Mouse (Mus musculus) heart, embryonic 14.5 days (tissue): ENCODE measurements around the gene Pck2. TPM values are rescaled to one million over a fixed set of nuclear protein-coding genes. Genes with fewer than 3 reads are reported as not detected.

Experiments
- ATAC-seq: fragments of 200-750 bp; cut with Nextera tagmentation; 2 replicates; pipeline ENCODE4 v1.8.0; 2017; ENCODE audit warnings: low read depth, moderate TSS enrichment; ENCODE audit not compliant: insufficient number of reproducible peaks, insufficient read depth, low FRiP score
- H3K27ac ChIP-seq, 2 experiments: fragments of 200-500 bp in 1 of 2; fragments of 300-500 bp in 1 of 2; sonication (generic) in 1 of 2; replicated peaks in 1 of 2; 2 replicates each; pipeline ENCODE4 v1.5.1; 2012 to 2014; ENCODE audit warnings: low read depth in 2 of 2, low read length in 2 of 2, control low read depth in 1 of 2, mild to moderate bottlenecking in 1 of 2, mixed read lengths in 1 of 2; ENCODE audit not compliant: control insufficient read depth in 1 of 2, insufficient read depth in 1 of 2
- H3K27me3 ChIP-seq: fragments of 300-500 bp; sonication (generic); 2 replicates; pipeline ENCODE4 v1.6.1; 2014; ENCODE audit warnings: mild to moderate bottlenecking, low read length, control low read depth; ENCODE audit not compliant: control insufficient read depth, insufficient read depth
- H3K36me3 ChIP-seq: fragments of 300-500 bp; sonication (generic); 2 replicates; pipeline ENCODE4 v1.6.1; 2014; ENCODE audit warnings: mild to moderate bottlenecking, control low read depth, low read length, mixed read lengths; ENCODE audit not compliant: control insufficient read depth, insufficient read depth
- H3K4me1 ChIP-seq, 2 experiments: fragments of 200-500 bp in 1 of 2; fragments of 300-500 bp in 1 of 2; sonication (generic) in 1 of 2; 2 replicates each; pipeline ENCODE4 v1.6.1; 2012 to 2014; ENCODE audit warnings: low read length in 2 of 2, control low read depth in 1 of 2, mixed read lengths in 1 of 2; ENCODE audit not compliant: control insufficient read depth in 2 of 2, insufficient read depth in 2 of 2
- H3K4me2 ChIP-seq: fragments of 300-500 bp; sonication (generic); 2 replicates; pipeline ENCODE4 v1.6.1; 2014; ENCODE audit warnings: mild to moderate bottlenecking, low read length
- H3K4me3 ChIP-seq, 2 experiments: fragments of 200-500 bp in 1 of 2; fragments of 300-500 bp in 1 of 2; sonication (generic) in 1 of 2; 2 replicates each; pipeline ENCODE4 v1.5.1; 2012 to 2014; ENCODE audit warnings: low read length in 2 of 2, mild to moderate bottlenecking in 2 of 2, control low read depth in 1 of 2, low read depth in 1 of 2, moderate library complexity in 1 of 2; ENCODE audit not compliant: control insufficient read depth in 1 of 2, insufficient read depth in 1 of 2
- H3K9ac ChIP-seq: fragments of 300-500 bp; sonication (generic); 2 replicates; pipeline ENCODE4 v1.6.1; 2014; ENCODE audit warnings: mild to moderate bottlenecking, low read length
- H3K9me3 ChIP-seq: fragments of 300-500 bp; sonication (generic); 2 replicates; pipeline ENCODE4 v1.6.1; 2016; ENCODE audit warnings: low read length, control low read depth; ENCODE audit not compliant: control insufficient read depth
- WGBS: fragments of 180-500 bp; shearing (Covaris S2); extraction: QIAGEN DNeasy Blood & Tissue Kit; methylation state at CpG from one replicate; pipeline ENCODE4 v1.1.7; 2014; 5-methylcytosine and 5-hydroxymethylcytosine counted together
- polyA plus RNA-seq: library from polyadenylated mRNA; unstranded; fragments of >200 nt; fragmentation: Nextera tagmentation; extraction: Ambion mirVana; gene quantifications from 2 replicates; pipeline ENCODE4 v1.2.1, GENCODE M21; 2014

Pck2 gene
- polyA plus RNA-seq, 1 experiment from 2014 or later: 35.1 TPM

- Histone ChIP-seq H3K9ac (peak within 1 kb of the TSS; percentile 94), H3K27ac (peak within 1 kb of the TSS; percentile 99 to 100), H3K9me3 (no peaks in the 10 kb centered on the region), H3K36me3 (peaks cover 54% of the 10 kb centered on the region), H3K4me3 (peak within 1 kb of the TSS; percentile 90 to 96), H3K4me2 (peak within 1 kb of the TSS; percentile 76), H3K27me3 (no peaks in the 10 kb centered on the region), H3K4me1 (peaks cover 8 to 19% of the 10 kb centered on the region in 2 experiments)
- under 1% methylated on average over 33 of the region's 33 CpGs for WGBS
- ATAC-seq: peak; percentile 85
These were observed 51.3 kb downstream of the Pck2 start, which contains the start of gene Rnf31 for GRCm38 (mm10) chr14:55591331-55591891. TSS of gene Rnf31 (plus strand) at chr14:55591708.

- Histone ChIP-seq H3K27me3 (no peaks in the 10 kb centered on the region), H3K4me1 (peaks cover 8 to 19% of the 10 kb centered on the region in 2 experiments), H3K9me3 (no peaks in the 10 kb centered on the region), H3K27ac (peak overlapping the region in 1 of 2 experiments; percentile 99; a peak in 2 of 4 replicates), H3K36me3 (peaks cover 59% of the 10 kb centered on the region), H3K4me3 (peak overlapping the region; percentile 90 to 96), H3K9ac (peak overlapping the region; percentile 94), H3K4me2 (peak overlapping the region; percentile 76)
- no peak for ATAC-seq
- WGBS: 6% methylated on average over 16 of the region's 16 CpGs
These were observed 52.2 kb downstream of the Pck2 start for GRCm38 (mm10) chr14:55592226-55592625.

GRCm38 (mm10) chr14:55596036-55596690, 56.1 kb downstream of the Pck2 start:
- Histone ChIP-seq H3K4me1 (peaks cover 5 to 14% of the 10 kb centered on the region in 2 experiments; a peak in 3 of 4 replicates), H3K27me3 (no peaks in the 10 kb centered on the region), H3K4me3 (no peak overlapping the region), H3K4me2 (no peak overlapping the region), H3K36me3 (peaks cover 75% of the 10 kb centered on the region), H3K9me3 (no peaks in the 10 kb centered on the region), H3K9ac (no peak overlapping the region), H3K27ac (0 out of 4 replicates have a peak overlapping the region, but pooled peaks of 1 of the 2 experiments have one; percentile 6)
- ATAC-seq: no peak
- 78% methylated on average over 13 of the region's 13 CpGs for WGBS

- Histone ChIP-seq H3K36me3 (peaks cover 97% of the 10 kb centered on the region), H3K4me1 (peaks cover 2 to 3% of the 10 kb centered on the region in 2 experiments; a peak in 1 of 4 replicates), H3K4me3 (no peak overlapping the region), H3K27me3 (no peaks in the 10 kb centered on the region), H3K9me3 (no peaks in the 10 kb centered on the region), H3K27ac (no peak overlapping the region), H3K4me2 (no peak overlapping the region), H3K9ac (no peak overlapping the region)
- no peak for ATAC-seq
- WGBS: 92% methylated on average over 21 of the region's 21 CpGs
These were observed 58.7 kb downstream of the Pck2 start for GRCm38 (mm10) chr14:55598521-55599390.

Other genes starting within 250 kb of the Pck2 start
- gene Dhrs4, start 61.5 kb upstream of the Pck2 start, polyA plus RNA-seq: 43.4 and 54.1 TPM in 2 replicates
- 1.6 and 2.9 TPM in 2 replicates for gene Carmil3, start 49.6 kb upstream of the Pck2 start, polyA plus RNA-seq
- gene Cpne6, start 29.8 kb upstream of the Pck2 start, polyA plus RNA-seq: 0.12 and 0.36 TPM in 2 replicates
- not detected in 2 replicates for gene Nrl, start 15.3 kb upstream of the Pck2 start, polyA plus RNA-seq
- gene Dcaf11, start 19.7 kb downstream of the Pck2 start, polyA plus RNA-seq: 68.1 and 74.1 TPM in 2 replicates
- not detected in 2 replicates for gene A730061H03Rik, start 20.1 kb downstream of the Pck2 start, polyA plus RNA-seq
- gene Fitm1, start 35.4 kb downstream of the Pck2 start, polyA plus RNA-seq: 97.6 and 102 TPM in 2 replicates
- gene Psme1, start 37.9 kb downstream of the Pck2 start, polyA plus RNA-seq: 224 and 250 TPM in 2 replicates
- gene Emc9, start 45.0 kb downstream of the Pck2 start, polyA plus RNA-seq: 22.6 and 22.7 TPM in 2 replicates
- 225 and 229 TPM in 2 replicates for gene Psme2, start 50.8 kb downstream of the Pck2 start, polyA plus RNA-seq
- 12.7 and 13.1 TPM in 2 replicates for gene Rnf31, start 51.4 kb downstream of the Pck2 start, polyA plus RNA-seq
- 9.8 and 10.1 TPM in 2 replicates for gene Irf9, start 63.3 kb downstream of the Pck2 start, polyA plus RNA-seq
- 7.1 and 10.2 TPM in 2 replicates for gene Rec8, start 77.8 kb downstream of the Pck2 start, polyA plus RNA-seq
- gene Ipo4, start 95.7 kb downstream of the Pck2 start, polyA plus RNA-seq: 65.7 and 68.4 TPM in 2 replicates
- gene Gm49378, start 97.6 kb downstream of the Pck2 start, polyA plus RNA-seq: 1.8 and 2.5 TPM in 2 replicates
- gene Tm9sf1, start 103.5 kb downstream of the Pck2 start, polyA plus RNA-seq: 86.6 and 90.0 TPM in 2 replicates
- gene Tssk4, start 109.9 kb downstream of the Pck2 start, polyA plus RNA-seq: 0.35 and 0.46 TPM in 2 replicates
- 99.2 and 100 TPM in 2 replicates for gene Mdp1, start 120.2 kb downstream of the Pck2 start, polyA plus RNA-seq
- 40.6 and 40.9 TPM in 2 replicates for gene Gmpr2, start 131.7 kb downstream of the Pck2 start, polyA plus RNA-seq
- 511 and 563 TPM in 2 replicates for gene Nedd8, start 131.9 kb downstream of the Pck2 start, polyA plus RNA-seq
- gene Tinf2, start 141.6 kb downstream of the Pck2 start, polyA plus RNA-seq: 28.7 and 31.6 TPM in 2 replicates
- gene Tgm1, start 173.7 kb downstream of the Pck2 start, polyA plus RNA-seq: 0.13 and 0.14 TPM in 2 replicates
- 20.1 and 20.5 TPM in 2 replicates for gene Rabggta, start 182.0 kb downstream of the Pck2 start, polyA plus RNA-seq
- 59.8 and 70.6 TPM in 2 replicates for gene Dhrs1, start 205.4 kb downstream of the Pck2 start, polyA plus RNA-seq
- gene Nop9, start 205.4 kb downstream of the Pck2 start, polyA plus RNA-seq: 21.3 and 25.2 TPM in 2 replicates
- gene Cideb, start 218.2 kb downstream of the Pck2 start, polyA plus RNA-seq: 1.5 and 1.6 TPM in 2 replicates
- gene Ltb4r2, start 221.2 kb downstream of the Pck2 start, polyA plus RNA-seq: 0.24 and 0.27 TPM in 2 replicates
- 0.28 and 0.62 TPM in 2 replicates for gene Ltb4r1, start 225.7 kb downstream of the Pck2 start, polyA plus RNA-seq
- 14.8 and 17.7 TPM in 2 replicates for gene Adcy4, start 243.8 kb downstream of the Pck2 start, polyA plus RNA-seq
- gene Ripk3, start 248.6 kb downstream of the Pck2 start, polyA plus RNA-seq: 13.6 and 16.1 TPM in 2 replicates